Mouse (Mus musculus) olfactory bulb, adult 2 months (tissue): ENCODE measurements around the gene Armc7.

ENCODE experiments used
- CTCF ChIP-seq: fragments of 200-500 bp; IDR thresholded peaks from 2 replicates; pipeline ENCODE4 v1.5.1; 2012; ENCODE audit warnings: low read depth, mild to moderate bottlenecking, low read length, moderate library complexity; ENCODE audit not compliant: insufficient read depth
- POLR2A ChIP-seq: fragments of 200-500 bp; IDR thresholded peaks from 2 replicates; pipeline ENCODE4 v1.6.1; 2012; ENCODE audit warnings: mild to moderate bottlenecking, low read depth, low read length, moderate library complexity; ENCODE audit not compliant: insufficient read depth

- TF ChIP-seq CTCF (no peak), POLR2A (no peak)
Observed at GRCm38 (mm10) chr11:115448998-115449397, 26.5 kb upstream of the Armc7 start.
